Comparison of ENCODE assay signal across 8 mouse cellular contexts in genomic region chr1:192722147-192722546, GRCm38 (mm10). TPM values are rescaled to one million over a fixed set of nuclear protein-coding genes. Genes with fewer than 3 reads are reported as not detected.
DNase-seq lines count a peak whose midpoint lies in the region; ATAC-seq lines count a peak whose summit lies in the region.

No protein-coding gene starts in this region.

- no peak overlapping the region for H3K9ac ChIP-seq in liver, embryonic 12.5 days

- intact Hi-C loops in heart, postnatal 14 days (cut with DNase I) = no loop called here
- intact Hi-C loops in left cerebral cortex, postnatal 14 days (cut with DNase I) = no loop called here

- H3K4me2 ChIP-seq in liver, embryonic 12.5 days = no peak overlapping the region

- H3K27me3 ChIP-seq in liver, embryonic 12.5 days (replicated peaks) = no peaks in the 10 kb centered on the region

- H3K4me1 ChIP-seq in liver, embryonic 12.5 days = no peaks in the 10 kb centered on the region

- H3K27ac ChIP-seq in liver, embryonic 12.5 days = no peak overlapping the region

- ATAC-seq in liver, embryonic 12.5 days = no peak
- 0 out of 2 replicates have a peak, but pooled peaks have one; percentile 31 for ATAC-seq in common myeloid progenitor, adult 5-6 weeks (replicated peaks; ENCODE audit: low read depth, poor library complexity, severe bottlenecking)
- ATAC-seq in inflammation-experienced regulatory T-cells, adult 6 months = no peak

- 23% methylated on average over 5 of the region's 5 CpGs for WGBS in liver, embryonic 12.5 days (ENCODE audit: insufficient replicate concordance)

- peak; percentile 56 for DNase-seq in liver
- DNase-seq in adipocyte (ENCODE audit: low spot score) = peak; percentile 79
- DNase-seq in heart, postnatal 14 days = peak; percentile 61 to 77
- peak; percentile 82 for DNase-seq in left cerebral cortex, postnatal 14 days (ENCODE audit: low spot score in 2 of 2)
- peak; percentile 44 for DNase-seq in ovary, postnatal 14 days (ENCODE audit: low spot score)

- no peaks in the 10 kb centered on the region for H3K36me3 ChIP-seq in liver, embryonic 12.5 days

- H3K9me3 ChIP-seq in liver, embryonic 12.5 days (replicated peaks) = no peaks in the 10 kb centered on the region

- no peak overlapping the region for H3K4me3 ChIP-seq in liver, embryonic 12.5 days

RNA-seq across cellular contexts. Expression of gene Hhat, which starts 48.9 kb away (rescaled TPM):
- 2.1 TPM in 2 replicates for polyA plus RNA-seq in liver, embryonic 12.5 days (2016; fragmentation: Nextera tagmentation; extraction: Ambion mirVana)
- total RNA-seq in common myeloid progenitor, adult 5-6 weeks (2017) = 3.4 and 7.1 TPM in 2 replicates
- total RNA-seq in heart, postnatal 14 days (2021) = 1 to 10 TPM; 3.3 to 3.7 TPM
- total RNA-seq in left cerebral cortex, postnatal 14 days (2021) = 1 to 10 TPM; 1.2 to 1.8 TPM
- polyA plus RNA-seq in inflammation-experienced regulatory T-cells, adult 6 months (2017; shearing (Covaris generic)) = 1 to 10 TPM in 2 of 3 experiments, under 1 TPM in 1; 0.84 to 2.9 (median 2.8) TPM
